In genomic region chr1:41393287-41393686, GRCm38 (mm10) we compare ENCODE assay signal across 19 mouse cellular contexts.
"Had no signal": no experiment of that assay in that cellular context is flagged by ENCODE, and none has a peak within 500 bp of the region (broad histone marks: within the 10 kb centered on the region; RNA-seq: fewer than 3 reads in every experiment).

No protein-coding gene starts in this region.

- H3K4me2 ChIP-seq: intestine, embryonic 15.5 days; liver, embryonic 11.5 days; lung, embryonic 15.5 days; midbrain, embryonic 11.5 days; midbrain, embryonic 15.5 days; neural tube, embryonic 12.5 days; neural tube, embryonic 15.5 days had no signal

- DNase-seq: layer of hippocampus, postnatal 36 days; lung, adult 18-20 months; lung, postnatal 10 days; lung, postnatal 36 days; right cerebral cortex, adult 18-20 months; right cerebral cortex, postnatal 14 days; right cerebral cortex, postnatal 4 days; thymus, postnatal 25 days had no signal

- H3K9ac ChIP-seq: intestine, embryonic 15.5 days; liver, embryonic 14.5 days; lung, embryonic 15.5 days; midbrain, embryonic 15.5 days; neural tube, embryonic 12.5 days; neural tube, embryonic 15.5 days had no signal

- ATAC-seq: intestine, embryonic 15.5 days; midbrain, embryonic 15.5 days had no signal

- H3K36me3 ChIP-seq: intestine, embryonic 15.5 days; lung, embryonic 15.5 days; midbrain, embryonic 15.5 days; neural tube, embryonic 12.5 days; neural tube, embryonic 15.5 days had no signal

- H3K9me3 ChIP-seq: intestine, embryonic 15.5 days; lung, embryonic 15.5 days; midbrain, embryonic 15.5 days; neural tube, embryonic 12.5 days; neural tube, embryonic 15.5 days had no signal

- H3K27me3 ChIP-seq: intestine, embryonic 15.5 days; lung, embryonic 15.5 days; megakaryocyte, embryonic 14.5 days; midbrain, embryonic 15.5 days; neural tube, embryonic 12.5 days; neural tube, embryonic 15.5 days had no signal

- H3K4me1 ChIP-seq: megakaryocyte, embryonic 14.5 days had no signal

- H3K27ac ChIP-seq: intestine, embryonic 15.5 days; kidney, postnatal 0 days; left cerebral cortex, adult 2 months; liver, embryonic 14.5 days; lung, embryonic 15.5 days; midbrain, embryonic 15.5 days; neural tube, embryonic 12.5 days; neural tube, embryonic 15.5 days had no signal

- H3K4me3 ChIP-seq: intestine, embryonic 15.5 days; left cerebral cortex, adult 2 months; lung, embryonic 15.5 days; megakaryocyte, embryonic 14.5 days; midbrain, embryonic 15.5 days; neural tube, embryonic 12.5 days; neural tube, embryonic 15.5 days had no signal
